Mouse (Mus musculus): ENCODE measurements around the gene Nacc2. TPM values are rescaled to one million over a fixed set of nuclear protein-coding genes. Genes with fewer than 3 reads are reported as not detected.

The Nacc2 gene
- polyA plus RNA-seq, 1 experiment from 2014 or later = 6.1 TPM

DNA sequence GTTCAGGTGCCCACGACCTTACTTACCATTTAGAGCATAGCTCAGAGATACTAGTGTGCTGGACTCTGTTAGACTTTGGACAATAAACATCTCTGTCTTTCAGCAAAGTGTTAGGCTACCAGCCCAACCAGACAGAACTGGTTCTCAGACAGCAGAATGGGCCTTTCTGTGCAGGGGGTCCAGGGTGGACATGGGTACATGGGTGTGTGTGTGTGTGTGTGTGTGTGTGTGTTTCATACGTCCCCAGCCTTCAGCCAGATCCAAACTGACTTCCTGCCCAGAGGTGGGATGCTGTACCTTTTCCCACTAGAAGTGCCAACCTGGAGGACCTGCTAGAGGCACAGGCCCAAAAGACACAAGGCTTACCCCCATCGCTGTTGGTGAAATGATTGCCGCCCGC lies 23.8 kb downstream of the Nacc2 start:
- no peaks in the 10 kb centered on the region for H3K36me3 ChIP-seq (ENCODE audit: control insufficient read depth, insufficient read depth, low read length)
- H3K4me3 ChIP-seq (ENCODE audit: low read depth, low read length) = no peak overlapping the region
- no peak overlapping the region for H3K4me2 ChIP-seq (ENCODE audit: low read length)
- no peak overlapping the region for H3K9ac ChIP-seq (ENCODE audit: low read length)
- WGBS = 79% methylated on average over 5 of the region's 5 CpGs
- H3K27me3 ChIP-seq (replicated peaks; ENCODE audit: control insufficient read depth, insufficient read depth, low read length) = no peaks in the 10 kb centered on the region
- DNase-seq (ENCODE audit: low spot score) (no peak), ATAC-seq (no peak)
- no peak overlapping the region for H3K27ac ChIP-seq (ENCODE audit: low read depth, low read length)
- H3K4me1 ChIP-seq (ENCODE audit: control insufficient read depth, insufficient read depth, low read length) = no peaks in the 10 kb centered on the region
- H3K9me3 ChIP-seq (replicated peaks; ENCODE audit: control insufficient read depth, low read length) = no peaks in the 10 kb centered on the region

GRCm38 (mm10) chr2:26093897-26094296 lies 29.1 kb downstream of the Nacc2 start:
- DNase-seq (ENCODE audit: low spot score) (no peak), ATAC-seq (no peak)
- no peak overlapping the region for H3K9ac ChIP-seq (ENCODE audit: low read length)
- H3K27me3 ChIP-seq (replicated peaks; ENCODE audit: control insufficient read depth, insufficient read depth, low read length) = no peaks in the 10 kb centered on the region
- H3K9me3 ChIP-seq (replicated peaks; ENCODE audit: control insufficient read depth, low read length) = no peaks in the 10 kb centered on the region
- no peak overlapping the region for H3K4me2 ChIP-seq (ENCODE audit: low read length)
- no peak overlapping the region for H3K4me3 ChIP-seq (ENCODE audit: low read depth, low read length)
- 86% methylated on average over 7 of the region's 7 CpGs for WGBS
- H3K4me1 ChIP-seq (ENCODE audit: control insufficient read depth, insufficient read depth, low read length) = peaks cover 10% of the 10 kb centered on the region
- H3K27ac ChIP-seq (ENCODE audit: low read depth, low read length) = no peak overlapping the region
- H3K36me3 ChIP-seq (ENCODE audit: control insufficient read depth, insufficient read depth, low read length) = 0 out of 2 replicates have a peak, but pooled peaks cover 4% of the 10 kb centered on the region

GRCm38 (mm10) chr2:26091771-26092393 lies 31.1 kb downstream of the Nacc2 start:
- H3K4me1 ChIP-seq (ENCODE audit: control insufficient read depth, insufficient read depth, low read length) = peaks cover 10% of the 10 kb centered on the region
- DNase-seq (ENCODE audit: low spot score) (peak; percentile 93), ATAC-seq (peak; percentile 86)
- H3K9ac ChIP-seq (ENCODE audit: low read length) = peak overlapping the region; percentile 90
- H3K27me3 ChIP-seq (replicated peaks; ENCODE audit: control insufficient read depth, insufficient read depth, low read length) = no peaks in the 10 kb centered on the region
- H3K4me3 ChIP-seq (ENCODE audit: low read depth, low read length) = peak overlapping the region; percentile 70
- H3K4me2 ChIP-seq (ENCODE audit: low read length) = peak overlapping the region; percentile 96
- peak overlapping the region; percentile 92 for H3K27ac ChIP-seq (ENCODE audit: low read depth, low read length)
- WGBS = 0% methylated on average over 24 of the region's 24 CpGs
- no peaks in the 10 kb centered on the region for H3K9me3 ChIP-seq (replicated peaks; ENCODE audit: control insufficient read depth, low read length)
- H3K36me3 ChIP-seq (ENCODE audit: control insufficient read depth, insufficient read depth, low read length) = 0 out of 2 replicates have a peak, but pooled peaks cover 6% of the 10 kb centered on the region

GRCm38 (mm10) chr2:26090876-26091770 lies 31.9 kb downstream of the Nacc2 start:
- Histone ChIP-seq H3K27me3 (replicated peaks; ENCODE audit: control insufficient read depth, insufficient read depth, low read length) (no peaks in the 10 kb centered on the region), H3K36me3 (ENCODE audit: control insufficient read depth, insufficient read depth, low read length) (0 out of 2 replicates have a peak, but pooled peaks cover 6% of the 10 kb centered on the region), H3K4me1 (ENCODE audit: control insufficient read depth, insufficient read depth, low read length) (peaks cover 10% of the 10 kb centered on the region), H3K4me2 (ENCODE audit: low read length) (peak overlapping the region; percentile 96), H3K27ac (ENCODE audit: low read depth, low read length) (peak overlapping the region; percentile 92), H3K4me3 (ENCODE audit: low read depth, low read length) (peak overlapping the region; percentile 70), H3K9me3 (replicated peaks; ENCODE audit: control insufficient read depth, low read length) (no peaks in the 10 kb centered on the region), H3K9ac (ENCODE audit: low read length) (peak overlapping the region; percentile 90)
- DNase-seq (ENCODE audit: low spot score) (peak; percentile 45), ATAC-seq (peak; percentile 49)
- under 1% methylated on average over 34 of the region's 39 CpGs for WGBS

- H3K4me1 ChIP-seq (ENCODE audit: control insufficient read depth, insufficient read depth, low read length) = peaks cover 10% of the 10 kb centered on the region
- no peak overlapping the region for H3K4me2 ChIP-seq (ENCODE audit: low read length)
Observed at GRCm38 (mm10) chr2:26089005-26089404, 34.0 kb downstream of the Nacc2 start.

GRCm38 (mm10) chr2:26086926-26087600 lies 36.0 kb downstream of the Nacc2 start:
- H3K36me3 ChIP-seq (ENCODE audit: control insufficient read depth, insufficient read depth, low read length) = 0 out of 2 replicates have a peak, but pooled peaks cover 6% of the 10 kb centered on the region
- no peak overlapping the region for H3K27ac ChIP-seq (ENCODE audit: low read depth, low read length)
- no peaks in the 10 kb centered on the region for H3K4me1 ChIP-seq (ENCODE audit: control insufficient read depth, insufficient read depth, low read length)
- H3K27me3 ChIP-seq (replicated peaks; ENCODE audit: control insufficient read depth, insufficient read depth, low read length) = no peaks in the 10 kb centered on the region
- 83% methylated on average over 4 of the region's 4 CpGs for WGBS
- no peak overlapping the region for H3K4me3 ChIP-seq (ENCODE audit: low read depth, low read length)
- no peak overlapping the region for H3K9ac ChIP-seq (ENCODE audit: low read length)
- H3K4me2 ChIP-seq (ENCODE audit: low read length) = no peak overlapping the region
- no peaks in the 10 kb centered on the region for H3K9me3 ChIP-seq (replicated peaks; ENCODE audit: control insufficient read depth, low read length)
- no peak for DNase-seq (ENCODE audit: low spot score)
- no peak for ATAC-seq

More at GRCm38 (mm10) chr2:26089005-26089404, 34.0 kb downstream of the Nacc2 start:
- DNase-seq (ENCODE audit: low spot score) (no peak), ATAC-seq (no peak)
- 90% methylated on average over 2 of the region's 2 CpGs for WGBS
- Histone ChIP-seq H3K27ac (ENCODE audit: low read depth, low read length) (no peak overlapping the region), H3K27me3 (replicated peaks; ENCODE audit: control insufficient read depth, insufficient read depth, low read length) (no peaks in the 10 kb centered on the region), H3K36me3 (ENCODE audit: control insufficient read depth, insufficient read depth, low read length) (0 out of 2 replicates have a peak, but pooled peaks cover 6% of the 10 kb centered on the region), H3K9ac (ENCODE audit: low read length) (no peak overlapping the region), H3K9me3 (replicated peaks; ENCODE audit: control insufficient read depth, low read length) (no peaks in the 10 kb centered on the region), H3K4me3 (ENCODE audit: low read depth, low read length) (no peak overlapping the region)

GRCm38 (mm10) chr2:26086505-26086904 lies 36.5 kb downstream of the Nacc2 start:
- no peak overlapping the region for H3K27ac ChIP-seq (ENCODE audit: low read depth, low read length)
- DNase-seq (ENCODE audit: low spot score) (no peak), ATAC-seq (no peak)
- 0 out of 2 replicates have a peak, but pooled peaks cover 6% of the 10 kb centered on the region for H3K36me3 ChIP-seq (ENCODE audit: control insufficient read depth, insufficient read depth, low read length)
- no peaks in the 10 kb centered on the region for H3K9me3 ChIP-seq (replicated peaks; ENCODE audit: control insufficient read depth, low read length)
- H3K27me3 ChIP-seq (replicated peaks; ENCODE audit: control insufficient read depth, insufficient read depth, low read length) = no peaks in the 10 kb centered on the region
- WGBS = 84% methylated on average over 4 of the region's 4 CpGs
- no peak overlapping the region for H3K4me2 ChIP-seq (ENCODE audit: low read length)
- H3K4me1 ChIP-seq (ENCODE audit: control insufficient read depth, insufficient read depth, low read length) = no peaks in the 10 kb centered on the region
- H3K4me3 ChIP-seq (ENCODE audit: low read depth, low read length) = no peak overlapping the region
- H3K9ac ChIP-seq (ENCODE audit: low read length) = no peak overlapping the region

- Histone ChIP-seq H3K27me3 (replicated peaks; ENCODE audit: control insufficient read depth, insufficient read depth, low read length) (no peaks in the 10 kb centered on the region), H3K9ac (ENCODE audit: low read length) (no peak overlapping the region), H3K27ac (ENCODE audit: low read depth, low read length) (no peak overlapping the region), H3K4me2 (ENCODE audit: low read length) (no peak overlapping the region), H3K4me3 (ENCODE audit: low read depth, low read length) (no peak overlapping the region), H3K4me1 (ENCODE audit: control insufficient read depth, insufficient read depth, low read length) (no peaks in the 10 kb centered on the region), H3K9me3 (replicated peaks; ENCODE audit: control insufficient read depth, low read length) (no peaks in the 10 kb centered on the region), H3K36me3 (ENCODE audit: control insufficient read depth, insufficient read depth, low read length) (no peaks in the 10 kb centered on the region)
- ATAC-seq (no peak), DNase-seq (ENCODE audit: low spot score) (no peak)
- 86% methylated on average over 4 of the region's 4 CpGs for WGBS
Observed at GRCm38 (mm10) chr2:26082883-26083282, 40.1 kb downstream of the Nacc2 start.
